In the genomic region with DNA sequence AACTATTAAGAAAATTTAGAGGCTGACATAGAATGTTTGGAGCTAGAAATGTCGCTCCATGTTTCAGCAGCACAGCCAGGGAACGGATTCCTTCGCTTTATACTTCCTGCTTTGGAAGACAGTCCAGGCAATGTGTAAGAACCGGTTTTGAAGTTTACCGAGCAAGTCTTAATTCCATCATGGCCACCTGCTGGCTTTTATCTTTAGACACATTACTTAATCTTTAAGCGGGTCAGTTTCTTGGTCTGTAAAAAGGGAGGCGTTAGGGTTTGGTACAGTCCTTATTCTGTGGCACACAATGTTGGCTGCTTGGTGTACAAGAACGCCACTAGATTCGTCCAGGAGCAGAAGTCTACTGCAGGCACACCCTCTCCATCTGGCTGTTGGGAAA, we compare ENCODE assay signal across 8 mouse cellular contexts. TPM values are rescaled to one million over a fixed set of nuclear protein-coding genes. Genes with fewer than 3 reads are reported as not detected.
DNase-seq lines count a peak whose midpoint lies in the region; ATAC-seq and TF ChIP-seq lines count a peak whose summit lies in the region.

No protein-coding gene starts in this region.

- no peaks in the 10 kb centered on the region for H3K79me2 ChIP-seq in CH12.LX (replicated peaks; ENCODE audit: control insufficient read depth, extremely low read depth, insufficient read depth, poor library complexity, severe bottlenecking)

- peaks cover 3% of the 10 kb centered on the region for H3K9me3 ChIP-seq in CH12.LX (replicated peaks; ENCODE audit: low read length)
- no peaks in the 10 kb centered on the region for H3K9me3 ChIP-seq in forebrain, embryonic 14.5 days (replicated peaks; ENCODE audit: control insufficient read depth, low read length)
- no peaks in the 10 kb centered on the region for H3K9me3 ChIP-seq in liver, embryonic 13.5 days (replicated peaks)

- no peak overlapping the region for H3K9ac ChIP-seq in CH12.LX (ENCODE audit: insufficient read depth, low read depth)
- H3K9ac ChIP-seq in forebrain, embryonic 14.5 days (ENCODE audit: low read length): peak overlapping the region; percentile 94
- peak overlapping the region; percentile 83 for H3K9ac ChIP-seq in liver, embryonic 13.5 days

- TF ChIP-seq POLR2A in cerebellum, adult 2 months (IDR thresholded peaks at IDR 0.05; ENCODE audit: borderline replicate concordance, insufficient read depth, low read length): no peak
- TF ChIP-seq POLR2A in CH12.LX (IDR thresholded peaks at IDR 0.05; ENCODE audit: low read depth, low read length): no peak

- H3K4me1 ChIP-seq in cerebellum, adult 2 months (ENCODE audit: control insufficient read depth, insufficient read depth, low read length): no peaks in the 10 kb centered on the region
- peaks cover 5 to 27% of the 10 kb centered on the region in 2 experiments; a peak in 3 of 4 replicates for H3K4me1 ChIP-seq in CH12.LX (ENCODE audit: control insufficient read depth in 1 of 2, insufficient read depth in 2 of 2)
- peaks cover 7% of the 10 kb centered on the region; the same call in 1 of the 2 replicates for H3K4me1 ChIP-seq in forebrain, embryonic 14.5 days (ENCODE audit: control insufficient read depth, insufficient read depth, low read length)
- peaks cover 8% of the 10 kb centered on the region for H3K4me1 ChIP-seq in liver, embryonic 13.5 days (replicated peaks)

- TF ChIP-seq RAD21 in CH12.LX (IDR thresholded peaks at IDR 0.05; ENCODE audit: low read depth, low read length): no peak

- 18% methylated on average over 9 of the region's 9 CpGs for WGBS in cerebellum, adult 2 months
- WGBS in forebrain, embryonic 14.5 days: 18% methylated on average over 9 of the region's 9 CpGs
- 26% methylated on average over 9 of the region's 9 CpGs for WGBS in liver, embryonic 13.5 days (ENCODE audit: insufficient replicate concordance)

- H3K36me3 ChIP-seq in CH12.LX (replicated peaks in 1 of 2; ENCODE audit: control insufficient read depth in 1 of 2, insufficient read depth in 1 of 2, low read length in 1 of 2): peaks cover 0 to 10% of the 10 kb centered on the region in 2 experiments
- H3K36me3 ChIP-seq in forebrain, embryonic 14.5 days (ENCODE audit: control insufficient read depth, insufficient read depth, low read length): no peaks in the 10 kb centered on the region
- H3K36me3 ChIP-seq in liver, embryonic 13.5 days: no peaks in the 10 kb centered on the region

- no peak for ATAC-seq in forebrain, embryonic 14.5 days
- no peak for ATAC-seq in liver, embryonic 13.5 days (ENCODE audit: low read depth)

- no peak overlapping the region for H3K27ac ChIP-seq in cerebellum, adult 2 months (ENCODE audit: insufficient read depth, low read length)
- H3K27ac ChIP-seq in CH12.LX (ENCODE audit: insufficient read depth, low read depth): no peak overlapping the region
- peak overlapping the region; percentile 97; the same call in 1 of the 2 replicates for H3K27ac ChIP-seq in forebrain, embryonic 14.5 days (ENCODE audit: low read depth, low read length)
- no peak overlapping the region for H3K27ac ChIP-seq in liver, embryonic 13.5 days

- no peak for DNase-seq in cerebellum, adult 2 months
- DNase-seq in cerebellum, adult 18-20 months: no peak
- DNase-seq in CH12.LX (ENCODE audit: extremely low read depth): no peak
- no peak for DNase-seq in forebrain, embryonic 14.5 days (ENCODE audit: low spot score)
- no peak for DNase-seq in liver, embryonic 13.5 days
- DNase-seq in urinary bladder, postnatal 14 days (ENCODE audit: low spot score): no peak
- no peak for DNase-seq in left cerebral cortex, adult 18-20 months (ENCODE audit: low spot score in 2 of 2)
- DNase-seq in c-Kit-positive CD71-positive TER-119-positive erythroid progenitor cells, embryonic 14.5 days (ENCODE audit: low spot score): no peak

- peak overlapping the region; percentile 55 for H3K4me3 ChIP-seq in cerebellum, adult 2 months (replicated peaks; ENCODE audit: insufficient read depth, low read depth, low read length)
- peak overlapping the region in 2 of 3 experiments; percentile 28 to 64 for H3K4me3 ChIP-seq in CH12.LX (replicated peaks in 1 of 3; ENCODE audit: low read depth in 2 of 3, low read length in 2 of 3, poor library complexity in 1 of 3)
- H3K4me3 ChIP-seq in forebrain, embryonic 14.5 days (ENCODE audit: low read depth, low read length): peak overlapping the region; percentile 69
- peak overlapping the region; percentile 74 for H3K4me3 ChIP-seq in liver, embryonic 13.5 days (replicated peaks)

- no peak for TF ChIP-seq EP300 in CH12.LX (IDR thresholded peaks at IDR 0.05; ENCODE audit: low read length)

- no peak for TF ChIP-seq CTCF in cerebellum, adult 2 months (IDR thresholded peaks at IDR 0.05; ENCODE audit: borderline replicate concordance, insufficient read depth, low read depth, low read length)
- TF ChIP-seq CTCF in CH12.LX (conservative IDR thresholded peaks at IDR 0.05 in 1 of 2, IDR thresholded peaks at IDR 0.05 in 1 of 2; ENCODE audit: low read depth in 2 of 2, low read length in 2 of 2): no peak

- dilution Hi-C loops in CH12.LX (cut with MboI; ENCODE audit: extremely low pct_ligation_motif_present, extremely low pct_unique_long_range_greater_than_20kb, low sequenced_read_pairs): no loop called here

- H3K27me3 ChIP-seq in cerebellum, adult 2 months (ENCODE audit: control insufficient read depth, insufficient read depth, low read length): no peaks in the 10 kb centered on the region
- H3K27me3 ChIP-seq in CH12.LX (replicated peaks): no peaks in the 10 kb centered on the region
- no peaks in the 10 kb centered on the region for H3K27me3 ChIP-seq in forebrain, embryonic 14.5 days (replicated peaks; ENCODE audit: control insufficient read depth, insufficient read depth, low read length)
- no peaks in the 10 kb centered on the region for H3K27me3 ChIP-seq in liver, embryonic 13.5 days

- peak overlapping the region; percentile 26 for H3K4me2 ChIP-seq in CH12.LX (ENCODE audit: insufficient read depth, low read depth, poor library complexity, severe bottlenecking)
- H3K4me2 ChIP-seq in forebrain, embryonic 14.5 days (ENCODE audit: low read length): peak overlapping the region; percentile 51
- peak overlapping the region; percentile 72 for H3K4me2 ChIP-seq in liver, embryonic 13.5 days

- in situ Hi-C loops in CH12.LX (cut with MboI; ENCODE audit: low pct_ligation_motif_present, low pct_unique_long_range_greater_than_20kb, low sequenced_read_pairs): no loop called here

TF ChIP-seq in CH12.LX, 34 proteins besides CTCF, POLR2A, EP300 and RAD21:
- TF ChIP-seq USF2 (conservative IDR thresholded peaks at IDR 0.05; ENCODE audit: low read depth, low read length) (no peak), ZMIZ1 (IDR thresholded peaks at IDR 0.05; ENCODE audit: low read depth, low read length) (no peak), NRF1 (IDR thresholded peaks at IDR 0.05; ENCODE audit: low read depth, low read length) (no peak), MAZ (IDR thresholded peaks at IDR 0.05; ENCODE audit: low read depth, low read length) (no peak)

RNA-seq across cellular contexts. Expression of gene Wdr41, which starts 0.3 kb away (rescaled TPM):
- polyA plus RNA-seq in cerebellum, adult 2 months (2012; rRNA removed): 29.5 and 30.5 TPM in 2 replicates
- total RNA-seq in CH12.LX (2012; rRNA removed) (5.0 and 5.9 TPM in 2 replicates), CH12.LX (2014; rRNA removed) (10.0 and 10.7 TPM in 2 replicates)
- 10.3 and 12.7 TPM in 2 replicates for polyA plus RNA-seq in CH12.LX (2012; ENCODE audit: insufficient read length, low read depth)
- polyA plus RNA-seq in forebrain, embryonic 14.5 days (2014; fragmentation: Nextera tagmentation; extraction: Ambion mirVana): 21.9 and 23.3 TPM in 2 replicates
- polyA plus RNA-seq in liver, embryonic 13.5 days (2015; fragmentation: Nextera tagmentation; extraction: Ambion mirVana): 6.0 and 6.6 TPM in 2 replicates
- 10 to 100 TPM; 20.5 TPM for total RNA-seq in left cerebral cortex, adult 18-20 months (2021)
